Comparison of ENCODE assay signal across 19 mouse cellular contexts in the genomic region with DNA sequence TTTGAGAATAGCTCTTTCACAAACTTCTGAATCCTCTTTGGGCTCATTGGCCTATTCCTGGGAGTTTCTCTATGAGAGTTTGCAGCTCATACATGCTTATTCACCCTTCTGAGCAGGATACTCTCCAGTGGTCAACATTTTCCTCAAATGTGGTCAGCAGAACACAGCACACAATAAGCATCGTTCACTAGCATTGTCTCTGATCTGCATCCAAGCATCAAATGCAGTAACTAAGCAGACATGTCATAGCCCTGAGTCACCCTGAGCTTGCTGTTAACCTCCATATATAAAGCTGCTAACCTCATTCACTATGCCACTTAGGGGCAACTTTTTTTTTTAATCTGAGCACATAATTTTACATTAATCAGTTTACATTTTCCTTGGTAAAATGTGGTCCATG. TPM values are rescaled to one million over a fixed set of nuclear protein-coding genes. Genes with fewer than 3 reads are reported as not detected.
"Had no signal": no experiment of that assay in that cellular context is flagged by ENCODE, and none has a peak within 500 bp of the region (broad histone marks: within the 10 kb centered on the region; RNA-seq: fewer than 3 reads in every experiment).

No protein-coding gene starts in this region.

- H3K27me3 ChIP-seq: limb, embryonic 12.5 days; limb, embryonic 15.5 days; lung, embryonic 15.5 days; stomach, embryonic 15.5 days had no signal

- H3K36me3 ChIP-seq: limb, embryonic 12.5 days; limb, embryonic 15.5 days; lung, embryonic 15.5 days; stomach, embryonic 15.5 days had no signal

- DNase-seq: kidney, adult 2 months; kidney, postnatal 25 days; layer of hippocampus, postnatal 36 days; left cerebral cortex, postnatal 4 days; liver, postnatal 0 days; lung, postnatal 14 days; lung, postnatal 4 days; midbrain, embryonic 14.5 days; thymus, postnatal 25 days had no signal

- H3K9ac ChIP-seq: limb, embryonic 12.5 days; limb, embryonic 15.5 days; liver, embryonic 14.5 days; liver, postnatal 0 days; lung, embryonic 15.5 days; stomach, embryonic 15.5 days had no signal

- H3K4me2 ChIP-seq: limb, embryonic 12.5 days; limb, embryonic 15.5 days; liver, embryonic 11.5 days; lung, embryonic 15.5 days; midbrain, embryonic 11.5 days; stomach, embryonic 15.5 days had no signal

- H3K9me3 ChIP-seq: limb, embryonic 12.5 days; limb, embryonic 15.5 days; lung, embryonic 15.5 days; stomach, embryonic 15.5 days had no signal

- ATAC-seq: inflammation-experienced regulatory T-cells, adult 6 months; intestine, embryonic 16.5 days; liver, postnatal 0 days had no signal

- H3K4me3 ChIP-seq: left cerebral cortex, adult 2 months; limb, embryonic 12.5 days; limb, embryonic 15.5 days; lung, embryonic 15.5 days; stomach, embryonic 15.5 days had no signal

- H3K27ac ChIP-seq: left cerebral cortex, adult 2 months; limb, embryonic 12.5 days; limb, embryonic 15.5 days; liver, embryonic 14.5 days; lung, embryonic 15.5 days; stomach, embryonic 15.5 days had no signal

- H3K4me1 ChIP-seq: limb, embryonic 15.5 days; lung, embryonic 15.5 days; stomach, embryonic 15.5 days had no signal

RNA-seq across cellular contexts. Expression of a gene that starts 53.1 kb away (rescaled TPM):
- polyA plus RNA-seq: inflammation-experienced regulatory T-cells, adult 6 months had no signal
